Mouse (Mus musculus): Measurements from ENCODE around the gene Tmem52b. TPM values are rescaled to one million over a fixed set of nuclear protein-coding genes. Genes with fewer than 3 reads are reported as not detected.

Tmem52b gene
- polyA plus RNA-seq (2014; fragmentation: Illumina TruSeq; extraction: RNeasy Lipid Tissue Mini Kit (QIAGEN cat#74804); ENCODE audit: low replicate concordance): not detected

GRCm38 (mm10) chr6:129512367-129512766 lies at the start of gene Tmem52b:
Gene Tmem52b (plus strand): TSS chr6:129512555.

GRCm38 (mm10) chr6:129507024-129507423 lies 5.3 kb upstream of the Tmem52b start, which contains the start of gene Olr1:
Gene Olr1 (minus strand): TSS chr6:129507165.

GRCm38 (mm10) chr6:129532942-129533860 lies 20.8 kb downstream of the Tmem52b start, which contains the start of gene Gabarapl1:
Gene Gabarapl1 (plus strand): TSS chr6:129533160.

Other genes starting within 250 kb of the Tmem52b start
- gene Cd69, start 237.1 kb upstream of the Tmem52b start, polyA plus RNA-seq (2014; fragmentation: Illumina TruSeq; extraction: RNeasy Lipid Tissue Mini Kit (QIAGEN cat#74804); ENCODE audit: low replicate concordance): 5.6 TPM
- not detected for gene 4922502D21Rik, start 180.8 kb upstream of the Tmem52b start, polyA plus RNA-seq (2014; fragmentation: Illumina TruSeq; extraction: RNeasy Lipid Tissue Mini Kit (QIAGEN cat#74804); ENCODE audit: low replicate concordance)
- gene Clec12a, start 169.9 kb upstream of the Tmem52b start, polyA plus RNA-seq (2014; fragmentation: Illumina TruSeq; extraction: RNeasy Lipid Tissue Mini Kit (QIAGEN cat#74804); ENCODE audit: low replicate concordance): 1.6 TPM
- not detected for gene Clec12b, start 126.7 kb upstream of the Tmem52b start, polyA plus RNA-seq (2014; fragmentation: Illumina TruSeq; extraction: RNeasy Lipid Tissue Mini Kit (QIAGEN cat#74804); ENCODE audit: low replicate concordance)
- 10.4 TPM for gene Clec1b, start 115.3 kb upstream of the Tmem52b start, polyA plus RNA-seq (2014; fragmentation: Illumina TruSeq; extraction: RNeasy Lipid Tissue Mini Kit (QIAGEN cat#74804); ENCODE audit: low replicate concordance)
- 6.2 TPM for gene Clec9a, start 103.7 kb upstream of the Tmem52b start, polyA plus RNA-seq (2014; fragmentation: Illumina TruSeq; extraction: RNeasy Lipid Tissue Mini Kit (QIAGEN cat#74804); ENCODE audit: low replicate concordance)
- 2.8 TPM for gene Clec1a, start 60.6 kb upstream of the Tmem52b start, polyA plus RNA-seq (2014; fragmentation: Illumina TruSeq; extraction: RNeasy Lipid Tissue Mini Kit (QIAGEN cat#74804); ENCODE audit: low replicate concordance)
- gene Olr1, start 5.4 kb upstream of the Tmem52b start, polyA plus RNA-seq (2014; fragmentation: Illumina TruSeq; extraction: RNeasy Lipid Tissue Mini Kit (QIAGEN cat#74804); ENCODE audit: low replicate concordance): not detected
- gene Gabarapl1, start 20.6 kb downstream of the Tmem52b start, polyA plus RNA-seq (2014; fragmentation: Illumina TruSeq; extraction: RNeasy Lipid Tissue Mini Kit (QIAGEN cat#74804); ENCODE audit: low replicate concordance): 3.5 TPM
- 1.4 TPM for gene Klre1, start 65.3 kb downstream of the Tmem52b start, polyA plus RNA-seq (2014; fragmentation: Illumina TruSeq; extraction: RNeasy Lipid Tissue Mini Kit (QIAGEN cat#74804); ENCODE audit: low replicate concordance)
- gene Klrd1, start 79.2 kb downstream of the Tmem52b start, polyA plus RNA-seq (2014; fragmentation: Illumina TruSeq; extraction: RNeasy Lipid Tissue Mini Kit (QIAGEN cat#74804); ENCODE audit: low replicate concordance): 48.6 TPM
- 4.7 TPM for gene Klrk1, start 111.3 kb downstream of the Tmem52b start, polyA plus RNA-seq (2014; fragmentation: Illumina TruSeq; extraction: RNeasy Lipid Tissue Mini Kit (QIAGEN cat#74804); ENCODE audit: low replicate concordance)
- gene Klrc3, start 130.8 kb downstream of the Tmem52b start, polyA plus RNA-seq (2014; fragmentation: Illumina TruSeq; extraction: RNeasy Lipid Tissue Mini Kit (QIAGEN cat#74804); ENCODE audit: low replicate concordance): not detected
- gene Klrc2, start 148.1 kb downstream of the Tmem52b start, polyA plus RNA-seq (2014; fragmentation: Illumina TruSeq; extraction: RNeasy Lipid Tissue Mini Kit (QIAGEN cat#74804); ENCODE audit: low replicate concordance): 0.45 TPM
- 1.2 TPM for gene Klrc1, start 166.4 kb downstream of the Tmem52b start, polyA plus RNA-seq (2014; fragmentation: Illumina TruSeq; extraction: RNeasy Lipid Tissue Mini Kit (QIAGEN cat#74804); ENCODE audit: low replicate concordance)
- gene Klri1, start 204.6 kb downstream of the Tmem52b start, polyA plus RNA-seq (2014; fragmentation: Illumina TruSeq; extraction: RNeasy Lipid Tissue Mini Kit (QIAGEN cat#74804); ENCODE audit: low replicate concordance): 4.0 TPM
- gene Klri2, start 227.9 kb downstream of the Tmem52b start, polyA plus RNA-seq (2014; fragmentation: Illumina TruSeq; extraction: RNeasy Lipid Tissue Mini Kit (QIAGEN cat#74804); ENCODE audit: low replicate concordance): 0.30 TPM

Data from small intestine, adult 10 weeks (tissue).